10 mouse cellular contexts compared by ENCODE assay signal in the genomic region with DNA sequence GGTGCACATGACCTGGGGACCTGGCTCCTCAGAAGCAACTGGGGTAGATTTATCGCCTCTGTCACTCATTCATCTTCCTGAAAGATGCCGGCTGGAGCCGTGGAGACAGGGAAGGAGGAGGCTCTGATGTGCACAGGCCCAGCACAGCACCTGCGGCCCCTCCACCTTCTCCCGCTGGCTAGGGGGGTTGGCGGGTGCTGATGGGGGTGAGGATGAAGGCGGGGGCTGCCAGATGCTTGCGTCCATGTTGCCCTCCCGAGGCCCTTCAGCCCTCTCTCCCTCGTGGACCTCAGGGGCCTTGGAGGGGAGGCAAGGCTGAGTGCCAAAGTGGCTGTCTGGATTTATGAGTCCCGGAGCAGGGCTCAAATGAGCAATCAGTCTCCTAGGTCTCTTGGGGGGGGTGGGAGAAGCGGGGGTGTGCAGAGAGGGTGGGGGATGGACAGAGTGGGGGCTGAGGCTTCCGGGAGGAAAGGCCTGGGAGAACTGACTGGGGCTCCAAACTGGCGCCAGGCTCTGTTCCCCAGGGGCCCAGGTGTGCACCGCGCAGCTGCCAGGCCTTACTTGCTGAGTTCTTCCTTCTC.
A peak's percentile ranks its signal among the peaks of the same experiment; 100 is the strongest.
DNase-seq lines count a peak whose midpoint lies in the region; ATAC-seq lines count a peak whose summit lies in the region.
"Had no signal": no experiment of that assay in that cellular context is flagged by ENCODE, and none has a peak within 500 bp of the region (broad histone marks: within the 10 kb centered on the region; RNA-seq: fewer than 3 reads in every experiment).

No protein-coding gene starts in this region.

- no peaks in the 10 kb centered on the region for H3K27me3 ChIP-seq in lung, embryonic 15.5 days
- H3K27me3 ChIP-seq in embryonic facial prominence, embryonic 15.5 days = no peaks in the 10 kb centered on the region
- H3K27me3 ChIP-seq in limb, embryonic 11.5 days (ENCODE audit: control insufficient read depth, insufficient read depth, low read length) = no peaks in the 10 kb centered on the region
- no peaks in the 10 kb centered on the region for H3K27me3 ChIP-seq in stomach, embryonic 15.5 days (replicated peaks)
- H3K27me3 ChIP-seq: liver, embryonic 13.5 days had no signal

- H3K9ac ChIP-seq in lung, embryonic 15.5 days = no peak overlapping the region
- H3K9ac ChIP-seq in embryonic facial prominence, embryonic 15.5 days = no peak overlapping the region
- H3K9ac ChIP-seq in limb, embryonic 11.5 days (ENCODE audit: low read length) = peak overlapping the region; percentile 31
- H3K9ac ChIP-seq in stomach, embryonic 15.5 days = no peak overlapping the region
- H3K9ac ChIP-seq: liver, embryonic 13.5 days had no signal

- no peak for ATAC-seq in lung, embryonic 15.5 days (ENCODE audit: borderline replicate concordance, extremely low read depth, low FRiP score, low TSS enrichment)
- ATAC-seq in embryonic facial prominence, embryonic 15.5 days (ENCODE audit: insufficient number of reproducible peaks, low FRiP score, low TSS enrichment, low read depth) = no peak
- peak; percentile 61; the same call in 1 of the 2 replicates for ATAC-seq in limb, embryonic 11.5 days (ENCODE audit: insufficient number of reproducible peaks, low FRiP score, low TSS enrichment, low read depth)
- peak; percentile 16; the same call in 1 of the 2 replicates for ATAC-seq in stomach, embryonic 15.5 days (ENCODE audit: insufficient read depth, low FRiP score, low read depth)

- no peak for DNase-seq in lung, postnatal 36 days
- peak; percentile 57 for DNase-seq in limb, embryonic 11.5 days (ENCODE audit: low spot score)
- no peak for DNase-seq in right cerebral cortex, postnatal 4 days
- DNase-seq in gastrocnemius, postnatal 4 days (ENCODE audit: low spot score in 2 of 2) = no peak
- DNase-seq in right cerebral cortex, adult 2 months (ENCODE audit: low spot score in 2 of 2) = no peak
- DNase-seq: heart, adult 2 months; liver, embryonic 13.5 days had no signal

- H3K4me1 ChIP-seq in lung, embryonic 15.5 days = peaks cover 53% of the 10 kb centered on the region
- peaks cover 48% of the 10 kb centered on the region for H3K4me1 ChIP-seq in embryonic facial prominence, embryonic 15.5 days
- H3K4me1 ChIP-seq in limb, embryonic 11.5 days (ENCODE audit: control insufficient read depth, insufficient read depth, low read length) = peaks cover 39% of the 10 kb centered on the region
- H3K4me1 ChIP-seq in stomach, embryonic 15.5 days = peaks cover 50% of the 10 kb centered on the region

- H3K4me3 ChIP-seq in lung, embryonic 15.5 days = no peak overlapping the region
- H3K4me3 ChIP-seq in embryonic facial prominence, embryonic 15.5 days (replicated peaks) = no peak overlapping the region
- no peak overlapping the region for H3K4me3 ChIP-seq in limb, embryonic 11.5 days (ENCODE audit: low read depth, low read length)
- no peak overlapping the region for H3K4me3 ChIP-seq in stomach, embryonic 15.5 days (replicated peaks)
- H3K4me3 ChIP-seq: heart, adult 2 months; liver, embryonic 13.5 days had no signal

- 39% methylated on average over 16 of the region's 16 CpGs for WGBS in lung, embryonic 15.5 days
- 65% methylated on average over 16 of the region's 16 CpGs for WGBS in embryonic facial prominence, embryonic 15.5 days
- 19% methylated on average over 15 of the region's 16 CpGs for WGBS in limb, embryonic 11.5 days
- WGBS in stomach, embryonic 15.5 days = 37% methylated on average over 16 of the region's 16 CpGs

- H3K36me3 ChIP-seq in lung, embryonic 15.5 days = peaks cover 47% of the 10 kb centered on the region
- H3K36me3 ChIP-seq in embryonic facial prominence, embryonic 15.5 days = peaks cover 77% of the 10 kb centered on the region
- H3K36me3 ChIP-seq in limb, embryonic 11.5 days (ENCODE audit: control insufficient read depth, insufficient read depth, low read length) = peaks cover 11% of the 10 kb centered on the region
- H3K36me3 ChIP-seq in stomach, embryonic 15.5 days = peaks cover 35% of the 10 kb centered on the region

- 0 out of 2 replicates have a peak overlapping the region, but pooled peaks have one; percentile 33 for H3K27ac ChIP-seq in lung, embryonic 15.5 days
- H3K27ac ChIP-seq in embryonic facial prominence, embryonic 15.5 days (replicated peaks) = peak overlapping the region; percentile 55; the same call in 1 of the 2 replicates
- peak overlapping the region; percentile 79 for H3K27ac ChIP-seq in limb, embryonic 11.5 days (replicated peaks; ENCODE audit: low read depth, low read length)
- peak overlapping the region; percentile 31 for H3K27ac ChIP-seq in stomach, embryonic 15.5 days
- H3K27ac ChIP-seq: heart, adult 2 months; liver, embryonic 13.5 days had no signal

- H3K4me2 ChIP-seq in lung, embryonic 15.5 days = no peak overlapping the region
- H3K4me2 ChIP-seq in embryonic facial prominence, embryonic 15.5 days (replicated peaks) = no peak overlapping the region
- H3K4me2 ChIP-seq in limb, embryonic 11.5 days (ENCODE audit: low read depth, severe bottlenecking) = no peak overlapping the region; the same call in 1 of the 2 replicates
- no peak overlapping the region for H3K4me2 ChIP-seq in stomach, embryonic 15.5 days
- H3K4me2 ChIP-seq: liver, embryonic 13.5 days had no signal

- H3K9me3 ChIP-seq in lung, embryonic 15.5 days = no peaks in the 10 kb centered on the region
- no peaks in the 10 kb centered on the region for H3K9me3 ChIP-seq in embryonic facial prominence, embryonic 15.5 days (replicated peaks)
- no peaks in the 10 kb centered on the region for H3K9me3 ChIP-seq in limb, embryonic 11.5 days (ENCODE audit: control insufficient read depth, low read length)
- H3K9me3 ChIP-seq in stomach, embryonic 15.5 days = no peaks in the 10 kb centered on the region
- H3K9me3 ChIP-seq: liver, embryonic 13.5 days had no signal

Comparison
In these comparisons a context has a peak if more than half of its experiments do, and no peak if none do; other contexts are left out.
1. ATAC-seq: peak in limb, embryonic 11.5 days (single experiment) and stomach, embryonic 15.5 days (single experiment); none in lung, embryonic 15.5 days (single experiment) and embryonic facial prominence, embryonic 15.5 days (single experiment).
2. Peak in every context shown above with its lines, with median percentiles within 50 percentile points of each other: H3K27ac ChIP-seq.